Mouse (Mus musculus) C2C12 (cell line): ENCODE measurements around the gene Cep44.

Experiments used
- CEBPB ChIP-seq: IDR thresholded peaks from one replicate; pipeline ENCODE4 v1.6.1; 2011; ENCODE audit warnings: low read depth, mild to moderate bottlenecking, control low read depth, moderate library complexity
- CTCF ChIP-seq: IDR thresholded peaks from one replicate; pipeline ENCODE4 v1.5.1; 2011; ENCODE audit not compliant: control insufficient read depth, insufficient read depth, insufficient read length
- FOSL1 ChIP-seq: IDR thresholded peaks from one replicate; pipeline ENCODE4 v1.8.0; 2011; ENCODE audit warnings: mild to moderate bottlenecking, low read length; ENCODE audit not compliant: poor library complexity, insufficient read depth, severe bottlenecking
- MAX ChIP-seq: IDR thresholded peaks from one replicate; pipeline ENCODE4 v1.6.1; 2011; ENCODE audit warnings: mild to moderate bottlenecking, control low read depth
- MYOD1 ChIP-seq: IDR thresholded peaks from one replicate; pipeline ENCODE4 v1.6.1; 2011; ENCODE audit warnings: low read depth; ENCODE audit not compliant: control insufficient read depth, insufficient read length
- USF1 ChIP-seq: IDR thresholded peaks from one replicate; pipeline ENCODE4 v1.6.1; 2011; ENCODE audit warnings: low read depth, mild to moderate bottlenecking, control low read depth, moderate library complexity

DNA sequence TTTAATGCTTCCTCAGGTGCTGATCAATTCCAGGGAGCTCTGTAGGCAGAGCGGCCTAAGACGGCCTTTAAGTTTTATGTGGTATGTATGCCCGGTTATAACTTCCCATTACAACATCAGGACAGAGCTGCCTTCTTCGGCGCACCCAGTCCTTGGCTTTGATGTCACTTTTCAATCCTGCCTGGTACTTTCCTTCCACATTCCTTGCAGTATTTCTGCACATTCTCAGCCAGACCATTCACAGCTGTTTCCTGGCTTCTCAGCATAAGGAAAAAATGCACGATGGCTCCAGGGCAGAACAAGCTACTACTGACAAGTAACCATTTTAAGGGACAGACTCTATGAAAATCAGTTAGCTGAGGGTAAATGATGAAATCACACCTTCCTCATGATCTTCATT, 22.0 kb downstream of the Cep44 start:
- no peak for TF ChIP-seq CTCF
- TF ChIP-seq USF1, result no peak
- TF ChIP-seq MAX, result no peak
- no peak for TF ChIP-seq CEBPB
- TF ChIP-seq FOSL1, result no peak
- TF ChIP-seq MYOD1, result no peak
